Mouse (Mus musculus): ENCODE measurements around the gene Adk.

DNA sequence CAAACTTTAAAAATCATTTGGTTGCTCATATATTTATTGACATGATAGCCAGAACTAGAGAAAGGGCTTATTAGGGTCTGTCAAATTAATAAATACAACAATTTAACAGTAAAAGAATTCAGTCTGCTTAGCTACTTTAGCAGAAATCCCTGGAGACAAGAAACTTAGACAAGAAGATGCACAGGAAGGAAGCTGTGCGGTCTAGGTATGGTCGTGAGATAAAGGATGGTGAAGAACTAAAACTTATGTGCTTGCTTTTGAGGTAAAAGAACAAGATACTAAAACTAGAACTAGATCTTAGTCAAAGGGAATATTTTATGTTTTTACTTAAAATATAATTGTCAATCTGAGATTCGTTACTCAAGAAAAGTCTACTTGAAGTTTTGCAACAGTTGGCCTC lies 17.6 kb upstream of the Adk start:
- no peak for TF ChIP-seq CTCF (conservative IDR thresholded peaks at IDR 0.05 in 1 of 2, IDR thresholded peaks at IDR 0.05 in 1 of 2; ENCODE audit: low read depth in 2 of 2, low read length in 2 of 2)
- TF ChIP-seq ELF1 (IDR thresholded peaks at IDR 0.05; ENCODE audit: low read depth, low read length), result no peak

Data from CH12.LX (cell line).